Mouse (Mus musculus) kidney, postnatal 0 days (tissue): ENCODE results near the gene 9930111J21Rik2. TPM values are rescaled to one million over a fixed set of nuclear protein-coding genes. Genes with fewer than 3 reads are reported as not detected.
A peak's percentile ranks its signal among the peaks of the same experiment; 100 is the strongest.
"Not testable (repeated sequence)": the region's sequence is repeated elsewhere in the genome, so short reads cannot be mapped to it uniquely, and the experiment has no call there.

Experiments
- ATAC-seq: fragments of 200-750 bp; cut with Nextera tagmentation; replicated peaks from 2 replicates; pipeline ENCODE4 v1.8.0; 2017; ENCODE audit warnings: low read depth, moderate number of reproducible peaks, moderate TSS enrichment, moderate library complexity; ENCODE audit not compliant: low FRiP score
- DNase-seq: peaks from one replicate; pipeline ENCODE4 v3.0.0-alpha.2; 2016; ENCODE audit warnings: low spot score
- H3K27ac ChIP-seq: fragments of 300-500 bp; sonication (generic); 2 replicates; pipeline ENCODE4 v1.5.1; 2014; ENCODE audit warnings: mild to moderate bottlenecking
- H3K27me3 ChIP-seq: fragments of 300-500 bp; sonication (generic); 2 replicates; pipeline ENCODE4 v1.6.1; 2014; ENCODE audit warnings: low read length, mixed read lengths; ENCODE audit not compliant: insufficient read depth
- H3K36me3 ChIP-seq: fragments of 300-500 bp; sonication (generic); 2 replicates; pipeline ENCODE4 v1.6.1; 2014; ENCODE audit warnings: low read length, mixed read lengths; ENCODE audit not compliant: insufficient read depth
- H3K4me1 ChIP-seq: fragments of 300-500 bp; sonication (generic); replicated peaks from 2 replicates; pipeline ENCODE4 v1.6.1; 2014; ENCODE audit warnings: antibody characterized with exemption, low read length, mixed read lengths; ENCODE audit not compliant: insufficient read depth
- H3K4me2 ChIP-seq: fragments of 300-500 bp; sonication (generic); 2 replicates; pipeline ENCODE4 v1.6.1; 2014; ENCODE audit warnings: mild to moderate bottlenecking, low read length, moderate library complexity, mixed read lengths
- H3K4me3 ChIP-seq: fragments of 300-500 bp; sonication (generic); replicated peaks from 2 replicates; pipeline ENCODE4 v1.5.1; 2014; ENCODE audit warnings: low read depth, low read length
- H3K9ac ChIP-seq: fragments of 300-500 bp; sonication (generic); 2 replicates; pipeline ENCODE4 v1.6.1; 2014; ENCODE audit warnings: low read depth, low read length
- H3K9me3 ChIP-seq: fragments of 300-500 bp; sonication (generic); replicated peaks from 2 replicates; pipeline ENCODE4 v1.6.1; 2016; ENCODE audit warnings: low read length, inconsistent platforms, mixed read lengths
- CTCF ChIP-seq: IDR thresholded peaks from 2 replicates; pipeline ENCODE4 v1.5.1; 2016; ENCODE audit warnings: antibody characterized with exemption, low read depth, mild to moderate bottlenecking, moderate library complexity
- WGBS: fragments of 180-500 bp; shearing (Covaris S2); extraction: QIAGEN DNeasy Blood & Tissue Kit; methylation state at CpG from one replicate; pipeline ENCODE4 v1.1.7; 2014; 5-methylcytosine and 5-hydroxymethylcytosine counted together
- polyA plus RNA-seq: library from polyadenylated mRNA; unstranded; fragments of >200 nt; fragmentation: Nextera tagmentation; extraction: Ambion mirVana; gene quantifications from 2 replicates; pipeline ENCODE4 v1.2.1, GENCODE M21; 2015

Gene 9930111J21Rik2
- polyA plus RNA-seq, 1 experiment from 2014 or later = 0.68 TPM

DNA sequence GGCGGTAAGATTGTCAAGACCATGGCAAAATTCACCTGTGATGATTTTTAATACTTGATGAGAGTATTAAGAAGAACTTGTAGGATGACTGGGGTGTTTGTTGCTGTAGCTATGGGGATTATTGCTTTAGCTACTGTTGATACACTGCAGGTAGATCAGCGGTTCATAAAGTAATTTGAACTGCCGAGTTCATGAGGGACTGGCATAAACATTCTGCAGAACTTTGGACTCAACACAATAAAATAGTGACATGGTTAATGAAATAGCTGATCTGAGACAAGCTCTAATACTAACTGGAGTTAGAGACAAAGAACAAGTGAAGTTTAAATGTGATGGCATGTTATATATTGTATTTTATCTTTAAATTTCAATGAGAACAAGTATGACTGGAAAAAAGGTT is 27.7 kb upstream of the 9930111J21Rik2 start:
- WGBS = 73% methylated on average over 3 of the region's 3 CpGs
- no peak overlapping the region for H3K27ac ChIP-seq
- no peak for TF ChIP-seq CTCF
- H3K4me3 ChIP-seq = no peak overlapping the region
- DNase-seq (no peak), ATAC-seq (no peak)
- no peaks in the 10 kb centered on the region for H3K27me3 ChIP-seq
- no peak overlapping the region for H3K9ac ChIP-seq
- H3K9me3 ChIP-seq = no peaks in the 10 kb centered on the region
- H3K4me1 ChIP-seq = 0 out of 2 replicates have a peak, but pooled peaks cover 4% of the 10 kb centered on the region
- no peak overlapping the region for H3K4me2 ChIP-seq
- no peaks in the 10 kb centered on the region for H3K36me3 ChIP-seq

DNA sequence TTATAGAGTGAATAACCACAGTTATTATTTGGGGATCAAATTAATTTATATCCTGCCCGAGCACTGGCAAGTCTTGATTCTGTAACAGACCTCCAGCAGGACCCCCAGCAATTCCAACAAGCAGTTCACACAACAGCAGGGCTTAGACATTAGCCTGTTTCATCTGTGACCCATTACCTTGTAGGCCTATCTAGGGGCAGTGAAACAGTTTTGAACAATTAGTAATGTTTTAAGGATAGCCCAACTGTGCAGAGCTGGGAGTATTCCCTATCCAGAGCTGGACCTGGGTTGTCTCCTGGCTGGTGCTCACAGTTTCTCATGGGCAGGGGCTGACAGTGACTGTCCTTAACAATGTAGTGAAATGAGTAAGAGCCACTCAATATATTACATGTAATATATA is 26.0 kb upstream of the 9930111J21Rik2 start:
- 71% methylated on average over 1 of the region's 1 CpGs for WGBS
- Histone ChIP-seq H3K9ac (no peak overlapping the region), H3K36me3 (no peaks in the 10 kb centered on the region), H3K27ac (peak overlapping the region; percentile 47; the same call in 1 of the 2 replicates), H3K4me1 (0 out of 2 replicates have a peak, but pooled peaks cover under 1% of the 10 kb centered on the region), H3K4me2 (no peak overlapping the region), H3K4me3 (no peak overlapping the region), H3K9me3 (no peaks in the 10 kb centered on the region), H3K27me3 (no peaks in the 10 kb centered on the region)
- ATAC-seq = no peak
- no peak for DNase-seq
- no peak for TF ChIP-seq CTCF

DNA sequence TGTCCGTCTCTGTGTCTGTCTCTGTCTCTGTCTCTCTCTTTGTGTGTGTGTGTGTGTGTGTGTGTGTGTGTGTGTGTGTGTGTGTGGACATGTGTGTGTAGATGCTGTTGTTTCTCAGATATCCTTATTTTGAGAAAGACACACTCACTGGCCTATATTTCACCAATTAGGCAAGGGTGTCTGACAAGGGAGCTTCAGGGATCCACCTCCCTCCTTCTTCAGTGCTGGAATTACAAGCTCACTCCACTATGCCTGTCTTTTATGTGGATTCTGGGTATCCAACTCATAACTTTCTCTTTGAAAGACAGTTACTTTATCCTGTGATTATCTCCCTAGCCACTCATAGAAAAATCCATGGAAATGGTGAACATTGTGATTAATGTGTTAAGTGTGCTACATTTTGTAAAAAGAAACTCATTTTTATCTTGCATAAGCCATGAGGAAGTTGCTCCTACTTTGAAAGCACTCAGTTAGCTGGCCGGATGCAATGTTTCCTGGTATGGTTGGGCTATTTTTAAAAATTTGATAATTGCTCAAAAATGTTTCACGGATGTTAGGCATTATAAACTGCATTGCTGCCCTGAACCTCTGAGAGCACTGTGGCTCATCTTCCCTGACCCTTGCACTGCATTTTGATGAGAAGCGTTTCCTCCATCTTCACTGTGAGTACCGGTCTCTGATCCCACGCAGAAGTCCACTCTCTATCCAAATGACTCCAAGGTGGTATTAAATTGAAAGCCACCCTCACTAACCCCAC is 25.1 kb upstream of the 9930111J21Rik2 start, which contains the start of gene Ifi47:
Ifi47 (plus strand) TSS at position 587 of the 757 bp plus-strand sequence.
- DNase-seq = peak; percentile 74

DNA sequence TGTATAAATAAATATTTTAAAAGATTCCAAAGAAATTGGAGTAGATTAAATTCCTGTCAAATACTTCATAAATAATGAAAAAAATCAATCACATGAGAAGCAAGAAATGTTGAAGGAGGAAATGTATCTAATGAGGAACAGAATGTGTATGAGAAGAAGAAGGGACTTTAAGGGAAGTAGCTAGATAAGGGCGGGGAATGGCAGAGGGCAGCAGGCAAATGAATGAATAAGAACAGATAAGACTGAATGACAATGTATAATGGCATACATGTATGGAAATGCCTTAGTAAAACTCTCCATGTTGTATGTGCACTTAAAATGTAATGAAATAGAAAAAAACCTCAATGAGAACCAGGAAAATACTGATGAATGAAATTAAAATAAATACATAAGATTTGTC is 17.3 kb upstream of the 9930111J21Rik2 start:
- Histone ChIP-seq H3K4me2 (no peak overlapping the region), H3K36me3 (no peaks in the 10 kb centered on the region), H3K4me3 (no peak overlapping the region), H3K9me3 (no peaks in the 10 kb centered on the region), H3K27me3 (no peaks in the 10 kb centered on the region), H3K27ac (no peak overlapping the region), H3K9ac (no peak overlapping the region), H3K4me1 (no peaks in the 10 kb centered on the region)
- WGBS = 97% methylated on average over 1 of the region's 1 CpGs
- ATAC-seq = no peak
- no peak for TF ChIP-seq CTCF
- DNase-seq = no peak

More for the DNA sequence above, 25.1 kb upstream of the 9930111J21Rik2 start, which contains the start of gene Ifi47:
- not testable (repeated sequence) for H3K4me3 ChIP-seq, H3K9ac ChIP-seq, H3K36me3 ChIP-seq, H3K9me3 ChIP-seq, ATAC-seq, H3K4me1 ChIP-seq, H3K27me3 ChIP-seq, H3K4me2 ChIP-seq
- H3K27ac ChIP-seq = peak within 1 kb of the TSS; percentile 47
- WGBS = 53% methylated on average over 6 of the region's 6 CpGs

DNA sequence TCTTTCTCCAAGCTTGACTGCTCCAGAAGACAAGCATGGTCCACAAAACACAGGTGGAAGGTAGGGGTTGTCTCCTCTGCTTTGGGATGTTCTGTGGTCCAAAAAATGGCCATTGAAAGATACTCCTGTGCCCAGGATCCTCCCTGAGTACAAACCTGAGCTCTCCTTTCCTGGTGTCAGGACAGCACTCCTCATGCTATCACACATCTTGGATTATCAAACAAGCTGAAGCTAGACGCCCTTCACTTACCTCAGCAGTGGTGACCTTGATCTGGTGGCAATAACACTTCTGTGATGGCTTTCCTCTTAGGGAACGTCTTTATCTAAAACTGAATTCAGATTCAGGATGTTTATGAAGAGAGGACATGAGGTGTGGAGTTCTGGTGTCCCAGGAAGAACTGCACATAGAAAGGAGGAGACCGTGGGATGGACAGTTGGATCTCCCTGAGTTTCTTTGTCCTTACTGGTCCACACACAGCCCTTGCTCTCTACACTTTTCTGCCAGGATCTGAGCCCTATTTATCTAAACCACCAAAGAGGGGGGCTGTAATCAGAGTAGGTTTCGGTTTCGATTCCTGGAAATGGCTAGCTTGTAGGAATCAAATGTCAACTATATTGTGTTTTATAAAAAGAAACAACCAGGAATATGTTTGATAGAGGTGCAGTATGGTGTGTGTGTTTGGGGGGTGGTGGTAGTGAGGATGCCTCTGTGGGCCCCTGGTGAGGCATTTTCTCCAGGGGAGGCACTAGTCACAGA is 12.8 kb upstream of the 9930111J21Rik2 start, which contains the start of gene Tgtp2:
Tgtp2 (minus strand) TSS at position 494 of the 757 bp plus-strand sequence.
- not testable (repeated sequence) for H3K36me3 ChIP-seq, H3K9me3 ChIP-seq, H3K4me3 ChIP-seq, H3K9ac ChIP-seq, H3K4me1 ChIP-seq, H3K27ac ChIP-seq, H3K4me2 ChIP-seq, ATAC-seq, H3K27me3 ChIP-seq, DNase-seq
- WGBS = 74% methylated on average over 5 of the region's 5 CpGs

DNA sequence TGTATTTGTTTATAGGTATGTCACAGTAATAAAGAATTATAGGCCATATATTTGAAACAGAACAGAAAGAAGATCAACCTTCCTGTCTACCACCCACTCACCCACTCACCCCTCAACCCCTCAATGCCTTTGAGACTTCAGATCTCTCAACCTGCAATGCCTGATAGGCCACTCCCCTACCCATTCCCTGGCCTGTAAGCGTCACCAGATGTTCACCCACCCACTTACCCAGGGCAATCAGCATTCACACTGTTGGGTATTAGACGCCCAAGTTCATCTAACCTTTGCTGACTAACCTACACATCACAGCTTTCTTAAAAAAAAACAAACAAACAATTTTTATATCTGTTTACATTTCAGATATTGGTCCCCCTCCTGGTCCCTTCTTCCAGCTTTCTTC is 10.8 kb upstream of the 9930111J21Rik2 start:
- H3K36me3 ChIP-seq, DNase-seq, H3K9me3 ChIP-seq, H3K4me1 ChIP-seq, H3K9ac ChIP-seq, H3K27ac ChIP-seq, H3K4me3 ChIP-seq, H3K4me2 ChIP-seq, ATAC-seq, H3K27me3 ChIP-seq: not testable (repeated sequence)
- 52% methylated on average over 1 of the region's 2 CpGs for WGBS

DNA sequence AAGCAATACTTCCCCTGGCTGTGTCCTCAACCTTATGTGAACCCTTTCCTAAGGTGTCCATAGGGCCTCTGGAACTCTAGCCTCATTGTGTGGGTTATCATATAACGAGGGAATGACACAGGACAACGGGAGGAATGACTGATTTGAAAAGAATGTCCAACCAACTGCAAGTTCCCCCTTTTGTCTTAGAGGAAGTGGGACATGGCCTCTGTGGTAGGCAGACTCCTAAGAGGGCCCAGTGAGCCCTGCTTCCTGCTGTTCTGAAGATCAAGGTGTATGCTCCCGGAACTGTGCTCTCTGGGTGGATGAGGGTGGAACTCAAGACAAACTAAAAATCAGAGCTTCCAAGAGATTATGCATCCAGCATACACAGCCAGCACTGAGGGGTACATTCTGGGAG is 9.0 kb upstream of the 9930111J21Rik2 start:
- H3K9me3 ChIP-seq, H3K27me3 ChIP-seq, H3K36me3 ChIP-seq, H3K9ac ChIP-seq, H3K27ac ChIP-seq, ATAC-seq, DNase-seq, H3K4me3 ChIP-seq, H3K4me1 ChIP-seq, H3K4me2 ChIP-seq: not testable (repeated sequence)
- WGBS = 69% methylated on average over 2 of the region's 3 CpGs

DNA sequence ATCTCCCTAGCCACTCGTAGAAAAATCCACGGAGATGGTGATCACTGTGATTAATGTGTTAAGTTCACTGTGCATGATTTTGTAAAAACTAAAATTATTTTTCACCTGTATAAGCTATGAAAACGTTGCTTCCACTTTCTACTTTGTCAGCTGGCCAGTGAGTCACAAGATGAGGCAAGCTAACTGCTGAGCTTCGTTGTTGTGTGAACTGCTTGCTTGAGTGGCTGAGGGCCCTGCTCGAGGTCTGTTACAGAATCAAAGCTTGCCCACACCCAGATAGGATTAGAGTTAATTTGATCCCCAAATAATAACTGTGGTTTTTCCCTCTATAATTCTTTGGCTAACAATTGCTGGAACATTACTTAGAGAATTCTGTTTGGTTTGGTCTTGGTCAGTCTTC is 852 bp upstream of the 9930111J21Rik2 start:
- not testable (repeated sequence) for H3K36me3 ChIP-seq, H3K27me3 ChIP-seq, H3K4me1 ChIP-seq, DNase-seq, H3K4me2 ChIP-seq, H3K9ac ChIP-seq, H3K9me3 ChIP-seq, H3K4me3 ChIP-seq, H3K27ac ChIP-seq, ATAC-seq
- WGBS = no CpG with 5 or more reads among the region's 5 CpGs

DNA sequence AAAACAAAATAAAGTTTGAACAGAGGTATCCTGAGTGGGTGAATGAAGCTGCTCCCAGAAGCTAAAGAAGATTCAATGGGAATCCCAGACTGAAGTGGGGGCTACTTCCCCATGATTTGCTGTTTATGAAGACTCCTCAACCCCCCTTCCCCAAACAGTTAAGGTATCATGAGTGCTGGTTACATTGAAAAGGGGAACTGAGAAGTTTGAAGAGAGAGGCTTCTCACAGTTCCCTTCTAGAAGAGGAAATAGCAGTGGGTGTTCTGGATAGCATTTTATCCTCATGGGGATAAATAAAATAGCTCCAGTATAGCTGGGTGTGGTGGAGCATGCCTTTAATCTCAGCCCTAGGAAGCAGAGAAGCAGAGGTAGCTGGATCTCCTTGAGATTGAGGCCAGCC is 978 bp downstream of the 9930111J21Rik2 start:
- not testable (repeated sequence) for H3K36me3 ChIP-seq, H3K4me3 ChIP-seq, DNase-seq, H3K27ac ChIP-seq, H3K9me3 ChIP-seq, H3K9ac ChIP-seq, H3K4me1 ChIP-seq, H3K27me3 ChIP-seq, ATAC-seq, H3K4me2 ChIP-seq
